In genomic region chr14:27174831-27175301, GRCm38 (mm10) we compare ENCODE assay signal across 9 mouse cellular contexts.
DNase-seq lines count a peak whose midpoint lies in the region; ATAC-seq and TF ChIP-seq lines count a peak whose summit lies in the region.
"Had no signal": no experiment of that assay in that cellular context is flagged by ENCODE, and none has a peak within 500 bp of the region (broad histone marks: within the 10 kb centered on the region; RNA-seq: fewer than 3 reads in every experiment).

No protein-coding gene starts in this region.

- no peaks in the 10 kb centered on the region for H3K27me3 ChIP-seq in embryonic facial prominence, embryonic 14.5 days (replicated peaks; ENCODE audit: control insufficient read depth, insufficient read depth, low read length)
- H3K27me3 ChIP-seq in embryonic facial prominence, embryonic 10.5 days (replicated peaks; ENCODE audit: low read depth, poor library complexity, severe bottlenecking), result no peaks in the 10 kb centered on the region
- no peaks in the 10 kb centered on the region for H3K27me3 ChIP-seq in stomach, postnatal 0 days (ENCODE audit: control insufficient read depth, insufficient read depth, low read length)

- no peak for TF ChIP-seq CTCF in lung, adult 2 months (IDR thresholded peaks at IDR 0.05; ENCODE audit: insufficient read depth, low read length)
- TF ChIP-seq CTCF in stomach, postnatal 0 days (IDR thresholded peaks at IDR 0.05; ENCODE audit: low read depth), result no peak

- TF ChIP-seq POLR2A in lung, adult 2 months (IDR thresholded peaks at IDR 0.05; ENCODE audit: borderline replicate concordance, extremely low read depth, low read depth, low read length), result no peak

- H3K9ac ChIP-seq in embryonic facial prominence, embryonic 14.5 days (ENCODE audit: low read depth, low read length), result no peak overlapping the region
- H3K9ac ChIP-seq in stomach, postnatal 0 days (ENCODE audit: low read length), result no peak overlapping the region

- 47% methylated on average over 12 of the region's 12 CpGs for WGBS in embryonic facial prominence, embryonic 14.5 days
- WGBS in embryonic facial prominence, embryonic 10.5 days, result 82% methylated on average over 12 of the region's 12 CpGs
- WGBS in lung, adult 2 months, result 28% methylated on average over 12 of the region's 12 CpGs
- 27% methylated on average over 12 of the region's 12 CpGs for WGBS in stomach, postnatal 0 days

- H3K4me2 ChIP-seq in embryonic facial prominence, embryonic 14.5 days (ENCODE audit: low read depth, low read length), result no peak overlapping the region; the same call in 1 of the 2 replicates
- peak overlapping the region; percentile 23; the same call in 1 of the 2 replicates for H3K4me2 ChIP-seq in stomach, postnatal 0 days (replicated peaks; ENCODE audit: low read depth)
- H3K4me2 ChIP-seq: midbrain, embryonic 11.5 days had no signal

- no peak overlapping the region for H3K4me3 ChIP-seq in embryonic facial prominence, embryonic 14.5 days (ENCODE audit: low read depth, low read length)
- no peak overlapping the region for H3K4me3 ChIP-seq in embryonic facial prominence, embryonic 10.5 days
- H3K4me3 ChIP-seq in lung, adult 2 months (replicated peaks; ENCODE audit: extremely low read depth, low read depth, low read length), result no peak overlapping the region
- no peak overlapping the region for H3K4me3 ChIP-seq in stomach, postnatal 0 days (ENCODE audit: low read depth, low read length)

- DNase-seq in embryonic facial prominence, embryonic 14.5 days (ENCODE audit: low spot score), result peak; percentile 70
- no peak for DNase-seq in embryonic facial prominence, embryonic 10.5 days (ENCODE audit: low spot score)
- DNase-seq in lung, adult 18-20 months, result peak; percentile 50 to 67
- DNase-seq in lung, adult 2 months, result no peak
- DNase-seq in kidney, postnatal 25 days, result peak; percentile 75 to 76
- DNase-seq in stomach, postnatal 0 days (ENCODE audit: low spot score), result peak; percentile 43
- DNase-seq in spleen, postnatal 10 days (ENCODE audit: low spot score in 2 of 2), result no peak
- DNase-seq in left cerebral cortex, adult 11 months (ENCODE audit: low spot score), result no peak

- peak; percentile 53 for ATAC-seq in embryonic facial prominence, embryonic 14.5 days (ENCODE audit: low read depth)
- ATAC-seq in stomach, postnatal 0 days (ENCODE audit: low FRiP score, low TSS enrichment), result peak; percentile 24

- H3K27ac ChIP-seq in embryonic facial prominence, embryonic 14.5 days (replicated peaks; ENCODE audit: low read depth, low read length), result no peak overlapping the region; the same call in 1 of the 2 replicates
- H3K27ac ChIP-seq in embryonic facial prominence, embryonic 10.5 days (replicated peaks), result no peak overlapping the region
- peak overlapping the region; percentile 30; the same call in 1 of the 2 replicates for H3K27ac ChIP-seq in stomach, postnatal 0 days (replicated peaks)

- peaks cover 19% of the 10 kb centered on the region for H3K4me1 ChIP-seq in embryonic facial prominence, embryonic 14.5 days (ENCODE audit: control insufficient read depth, insufficient read depth, low read length)
- H3K4me1 ChIP-seq in embryonic facial prominence, embryonic 10.5 days, result peaks cover 23% of the 10 kb centered on the region
- H3K4me1 ChIP-seq in lung, adult 2 months (ENCODE audit: control insufficient read depth, insufficient read depth, low read length), result peaks cover 27% of the 10 kb centered on the region
- H3K4me1 ChIP-seq in stomach, postnatal 0 days (replicated peaks; ENCODE audit: control insufficient read depth, insufficient read depth), result peaks cover 7% of the 10 kb centered on the region

- no peak for TF ChIP-seq EP300 in stomach, postnatal 0 days (optimal IDR thresholded peaks at IDR 0.05)

- H3K36me3 ChIP-seq in embryonic facial prominence, embryonic 14.5 days (ENCODE audit: control insufficient read depth, insufficient read depth, low read length), result no peaks in the 10 kb centered on the region
- H3K36me3 ChIP-seq in embryonic facial prominence, embryonic 10.5 days (replicated peaks), result no peaks in the 10 kb centered on the region
- H3K36me3 ChIP-seq in stomach, postnatal 0 days (ENCODE audit: control insufficient read depth, insufficient read depth, low read length), result no peaks in the 10 kb centered on the region

- no peaks in the 10 kb centered on the region for H3K9me3 ChIP-seq in embryonic facial prominence, embryonic 14.5 days (ENCODE audit: control insufficient read depth, low read length)
- H3K9me3 ChIP-seq in embryonic facial prominence, embryonic 10.5 days, result no peaks in the 10 kb centered on the region
- no peaks in the 10 kb centered on the region for H3K9me3 ChIP-seq in stomach, postnatal 0 days (ENCODE audit: control insufficient read depth, low read length)

Comparison
In these comparisons a context has a peak if more than half of its experiments do, and no peak if none do; other contexts are left out.
1. DNase-seq: peak in embryonic facial prominence, embryonic 14.5 days (single experiment), lung, adult 18-20 months (2 of 2), kidney, postnatal 25 days (2 of 2) and stomach, postnatal 0 days (single experiment); none in embryonic facial prominence, embryonic 10.5 days (single experiment), lung, adult 2 months (single experiment), spleen, postnatal 10 days (0 of 2) and left cerebral cortex, adult 11 months (single experiment).